Mouse (Mus musculus) bone marrow, adult 2 months (tissue): ENCODE measurements at regions not wholly inside any gene's neighbourhood (a gene's known extent, or its start where the extent isn't known, plus 50 kb on each side); places are given as distances from the start of the nearest gene placed in this dataset.

Source experiments
- CTCF ChIP-seq: fragments of 200-500 bp; IDR thresholded peaks from 2 replicates; pipeline ENCODE4 v1.5.1; 2011; ENCODE audit warnings: low read length, control low read depth; ENCODE audit not compliant: control insufficient read depth, insufficient read depth
- POLR2A ChIP-seq: fragments of 200-500 bp; IDR thresholded peaks from 2 replicates; pipeline ENCODE4 v1.6.1; 2011; ENCODE audit warnings: low read depth, mild to moderate bottlenecking, control low read depth, low read length, borderline replicate concordance; ENCODE audit not compliant: control insufficient read depth

- TF ChIP-seq POLR2A (no peak), CTCF (peak; percentile 60)
Observed at GRCm38 (mm10) chr13:41709475-41710227, 103.9 kb downstream of the Tmem170b start.
